In genomic region chr17:73108888-73109259, GRCm38 (mm10) we compare ENCODE assay signal across 8 mouse cellular contexts. TPM values are rescaled to one million over a fixed set of nuclear protein-coding genes. Genes with fewer than 3 reads are reported as not detected.
DNase-seq lines count a peak whose midpoint lies in the region; ATAC-seq and TF ChIP-seq lines count a peak whose summit lies in the region.

No protein-coding gene starts in this region.

- H3K9me3 ChIP-seq in liver, embryonic 14.5 days (ENCODE audit: control insufficient read depth, low read length), result no peaks in the 10 kb centered on the region

- no peak for TF ChIP-seq EP300 in liver, embryonic 14.5 days (IDR thresholded peaks at IDR 0.05; ENCODE audit: low read depth)

- ATAC-seq in CD4-positive, CD25-positive, alpha-beta regulatory T cell, adult 4 months, result no peak
- ATAC-seq in liver, embryonic 14.5 days (ENCODE audit: insufficient read depth), result no peak

- no peak for TF ChIP-seq POLR2A in testis, adult 2 months (IDR thresholded peaks at IDR 0.05; ENCODE audit: control insufficient read depth, low read depth, low read length)
- no peak for TF ChIP-seq POLR2A in lung, adult 2 months (IDR thresholded peaks at IDR 0.05; ENCODE audit: borderline replicate concordance, extremely low read depth, low read depth, low read length)

- WGBS in liver, embryonic 14.5 days (ENCODE audit: insufficient replicate concordance), result 66% methylated on average over 7 of the region's 7 CpGs
- WGBS in lung, adult 2 months, result 73% methylated on average over 7 of the region's 7 CpGs

- peak; percentile 20 for DNase-seq in CD4-positive, CD25-positive, alpha-beta regulatory T cell, adult 2 months (ENCODE audit: low read depth, low spot score)
- DNase-seq in testis, postnatal 14 days (ENCODE audit: low spot score), result no peak
- DNase-seq in liver, embryonic 14.5 days (ENCODE audit: low read depth in 3 of 3, low spot score in 3 of 3), result no peak
- no peak for DNase-seq in yolk sac, embryonic 10.5 days (ENCODE audit: low spot score)
- no peak for DNase-seq in right cerebral cortex, postnatal 4 days
- no peak for DNase-seq in lung, adult 2 months

- no peaks in the 10 kb centered on the region for H3K27me3 ChIP-seq in testis, adult 2 months (ENCODE audit: control insufficient read depth, insufficient read depth, low read length)
- no peaks in the 10 kb centered on the region; the same call in 1 of the 2 replicates for H3K27me3 ChIP-seq in liver, embryonic 14.5 days (ENCODE audit: control insufficient read depth, insufficient read depth, low read length)

- H3K4me3 ChIP-seq in testis, adult 2 months (ENCODE audit: control insufficient read depth, low read depth, low read length), result peak overlapping the region; percentile 97
- H3K4me3 ChIP-seq in liver, embryonic 14.5 days (ENCODE audit: insufficient read depth in 1 of 2, low read depth in 2 of 2, low read length in 2 of 2), result peak overlapping the region in 1 of 2 experiments; percentile 78; a peak in 1 of 4 replicates
- no peak overlapping the region for H3K4me3 ChIP-seq in lung, adult 2 months (replicated peaks; ENCODE audit: extremely low read depth, low read depth, low read length)

- H3K36me3 ChIP-seq in testis, adult 2 months (ENCODE audit: control insufficient read depth, insufficient read depth, low read length), result no peaks in the 10 kb centered on the region
- H3K36me3 ChIP-seq in liver, embryonic 14.5 days (replicated peaks; ENCODE audit: control insufficient read depth, insufficient read depth, low read depth), result no peaks in the 10 kb centered on the region

- TF ChIP-seq CTCF in testis, adult 2 months (IDR thresholded peaks at IDR 0.05; ENCODE audit: control insufficient read depth, insufficient read depth, insufficient replicate concordance, low read depth, low read length), result no peak
- TF ChIP-seq CTCF in liver, embryonic 14.5 days (IDR thresholded peaks at IDR 0.05; ENCODE audit: low read depth), result no peak
- TF ChIP-seq CTCF in lung, adult 2 months (IDR thresholded peaks at IDR 0.05; ENCODE audit: insufficient read depth, low read length), result no peak

- H3K4me2 ChIP-seq in liver, embryonic 14.5 days (ENCODE audit: low read depth), result peak overlapping the region; percentile 79

- H3K4me1 ChIP-seq in testis, adult 2 months (ENCODE audit: control insufficient read depth, insufficient read depth, low read length), result peaks cover 7% of the 10 kb centered on the region
- H3K4me1 ChIP-seq in liver, embryonic 14.5 days (replicated peaks; ENCODE audit: control insufficient read depth in 2 of 2, insufficient read depth in 2 of 2, low read length in 1 of 2), result peaks cover 0 to 10% of the 10 kb centered on the region in 2 experiments; a peak in 3 of 4 replicates
- H3K4me1 ChIP-seq in lung, adult 2 months (ENCODE audit: control insufficient read depth, insufficient read depth, low read length), result peaks cover 4% of the 10 kb centered on the region

- H3K9ac ChIP-seq in liver, embryonic 14.5 days (replicated peaks), result no peak overlapping the region

- no peak overlapping the region for H3K27ac ChIP-seq in testis, adult 2 months (ENCODE audit: control insufficient read depth, insufficient read depth, low read depth, low read length)
- H3K27ac ChIP-seq in liver, embryonic 14.5 days, result no peak overlapping the region

RNA-seq across cellular contexts. Expression of gene Lclat1, which starts 1.1 kb away (rescaled TPM):
- 10 to 100 TPM; 83.5 to 84.1 TPM for polyA plus RNA-seq in CD4-positive, CD25-positive, alpha-beta regulatory T cell, adult 4 months (2017; shearing (Covaris generic))
- 7.7 and 9.2 TPM in 2 replicates for polyA plus RNA-seq in testis, adult 2 months (2012; rRNA removed)
- 1.3 and 1.8 TPM in 2 replicates for polyA plus RNA-seq in liver, embryonic 14.5 days (2012; rRNA removed)
- polyA plus RNA-seq in liver, embryonic 14.5 days (2014; fragmentation: Nextera tagmentation; extraction: Ambion mirVana), result 3.8 and 4.5 TPM in 2 replicates
- 9.4 and 22.8 TPM in 2 replicates for polyA plus RNA-seq in lung, adult 2 months (2012; rRNA removed)
